Mouse (Mus musculus) common myeloid progenitor, adult 5-6 weeks (primary cell): ENCODE results near the gene Cd36. TPM values are rescaled to one million over a fixed set of nuclear protein-coding genes. Genes with fewer than 3 reads are reported as not detected.

ENCODE experiments used
- ATAC-seq: replicated peaks from 2 replicates; pipeline ENCODE4 v1.8.0; 2016; ENCODE audit warnings: low read depth, mild to moderate bottlenecking, moderate TSS enrichment, inconsistent platforms; ENCODE audit not compliant: poor library complexity, severe bottlenecking
- total RNA-seq: library from RNA; stranded (forward); fragments of 200-1000, 187-1606 nt; gene quantifications from 2 replicates; pipeline ENCODE4 v1.2.3, GENCODE M21; 2017

The Cd36 gene
- total RNA-seq, 1 experiment from 2014 or later, result 2.6 TPM

DNA sequence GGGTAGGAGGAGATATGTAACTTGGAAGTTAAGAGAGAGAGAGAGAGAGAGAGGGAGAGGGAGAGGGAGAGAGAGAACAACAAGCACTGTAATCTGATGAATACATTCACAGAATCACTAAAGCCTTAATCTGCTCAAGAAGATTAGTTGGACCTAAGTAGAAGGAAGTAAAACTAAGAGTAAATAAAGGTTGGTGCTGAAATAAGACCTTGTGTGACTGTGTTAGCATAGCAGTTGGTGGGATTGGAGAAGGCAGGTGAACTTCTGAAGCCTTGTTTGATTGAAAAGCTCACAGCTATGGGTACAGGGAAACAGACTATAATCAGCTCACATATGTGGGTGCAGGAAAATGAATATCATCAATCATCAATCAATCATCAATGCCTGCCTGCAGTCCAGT is 23.2 kb downstream of the Cd36 start:
- ATAC-seq, result no peak

DNA sequence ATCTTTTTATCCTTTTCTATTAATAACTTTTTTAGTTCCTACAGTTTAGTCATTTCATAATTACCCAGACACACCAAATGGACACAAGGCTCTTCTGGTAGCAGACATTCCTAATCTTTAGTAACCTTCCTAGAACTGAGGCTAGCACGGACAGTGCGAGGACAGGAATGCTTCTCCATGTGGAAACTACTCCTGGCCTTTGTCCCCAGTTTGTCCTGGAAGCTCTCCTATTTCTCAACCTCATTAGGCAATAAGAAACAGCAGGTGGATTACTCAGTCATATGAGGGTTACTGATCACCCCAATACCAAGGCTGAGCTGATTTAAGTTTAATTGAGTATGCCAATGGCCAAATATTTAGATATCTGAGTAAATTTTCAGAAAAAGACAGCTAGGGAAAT is 25.5 kb downstream of the Cd36 start:
- ATAC-seq, result no peak

DNA sequence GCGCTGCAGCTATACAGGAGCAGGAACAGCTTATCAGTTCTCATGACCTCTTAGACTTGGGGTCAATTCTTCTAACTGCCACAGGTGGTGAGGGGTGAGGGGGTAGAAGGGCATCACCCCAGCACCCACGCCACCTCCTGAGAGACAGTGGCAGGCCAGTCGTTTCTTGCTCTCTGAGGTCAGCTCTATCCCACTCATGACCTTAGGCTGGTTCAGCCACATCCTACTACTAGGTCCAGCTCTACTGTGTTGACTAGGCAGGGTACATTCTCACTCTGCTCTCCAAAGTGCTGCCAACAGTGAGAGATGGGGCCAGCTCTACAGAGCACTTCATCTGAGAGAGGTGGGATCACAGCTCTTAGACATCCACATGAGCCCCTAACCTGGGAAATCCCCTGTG is 30.2 kb downstream of the Cd36 start:
- ATAC-seq, result no peak

DNA sequence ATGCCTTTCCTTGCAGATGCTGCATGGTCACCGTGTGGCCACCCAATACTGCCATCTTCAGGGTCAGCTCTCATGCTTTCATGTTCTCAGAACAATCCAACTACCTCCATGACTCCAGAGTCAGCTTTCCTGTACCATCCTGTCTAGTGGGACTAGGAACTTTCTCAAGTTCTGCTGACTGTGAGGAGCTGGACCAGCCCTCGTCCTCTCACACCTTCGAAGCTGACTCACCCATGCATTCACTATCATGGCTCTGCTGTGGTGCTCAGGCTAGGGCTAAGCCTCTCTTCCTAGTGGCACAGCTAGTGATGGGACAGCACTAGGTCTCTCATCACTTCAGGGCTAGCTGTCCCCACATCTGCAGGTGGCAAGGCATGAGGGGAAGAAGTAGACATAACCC is 30.7 kb downstream of the Cd36 start:
- ATAC-seq, result no peak

DNA sequence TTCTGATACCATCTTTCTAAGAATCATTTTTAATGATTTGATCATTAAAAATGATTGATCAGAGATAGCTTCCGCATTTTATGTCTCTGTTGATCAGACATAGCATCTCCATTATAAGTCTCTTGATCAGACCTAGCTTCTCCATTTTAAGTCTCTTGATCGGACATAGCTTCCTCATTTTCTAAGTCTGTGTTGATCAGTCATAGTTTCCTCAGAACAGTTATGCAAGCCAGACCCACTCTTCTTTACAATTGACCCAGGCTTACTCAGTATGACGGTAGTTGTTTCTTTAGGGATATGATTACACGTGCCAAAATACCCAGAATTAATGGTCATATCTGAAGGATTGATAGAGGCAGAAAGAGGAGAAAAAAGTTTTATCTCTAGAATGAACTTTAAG is 31.3 kb downstream of the Cd36 start:
- ATAC-seq, result peak; percentile 77

DNA sequence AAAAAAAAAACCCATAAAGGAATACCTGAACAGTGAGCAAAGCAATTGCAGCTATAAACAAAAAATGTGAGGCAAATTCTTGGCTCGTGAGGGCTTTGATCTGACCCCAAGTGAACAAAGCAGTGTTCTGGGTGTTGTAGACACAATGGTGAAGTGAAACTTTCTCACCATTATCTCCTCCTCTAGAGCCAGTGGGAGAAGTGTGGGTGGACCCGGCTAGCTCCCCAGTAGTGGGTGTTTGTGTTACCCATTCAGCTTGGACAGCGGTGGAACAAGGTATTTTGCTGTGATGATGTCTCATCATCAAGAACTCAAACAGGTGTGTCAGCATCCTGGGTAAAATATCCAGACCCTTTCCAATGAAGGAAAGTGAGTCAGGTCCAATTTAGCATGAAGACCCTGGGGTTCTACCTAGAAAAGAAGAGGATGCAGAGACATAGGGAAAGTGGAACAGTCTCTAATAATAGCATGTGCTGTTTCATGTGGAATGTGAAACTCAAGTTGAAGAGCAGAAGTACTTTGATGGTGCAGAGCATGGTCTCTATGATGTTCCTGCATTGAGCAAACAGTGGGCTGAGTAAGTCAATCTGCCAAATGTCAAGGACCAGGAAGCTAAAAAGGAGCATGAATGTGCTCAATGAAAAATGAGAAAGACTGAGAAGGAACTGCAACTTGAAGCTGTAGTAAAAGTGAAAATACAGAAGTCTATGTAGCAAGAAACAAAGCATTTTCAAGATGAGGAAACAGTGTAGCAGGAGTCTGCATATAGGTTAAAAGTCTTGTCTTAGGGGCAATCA is 34.3 kb downstream of the Cd36 start:
- ATAC-seq, result peak; percentile 70

DNA sequence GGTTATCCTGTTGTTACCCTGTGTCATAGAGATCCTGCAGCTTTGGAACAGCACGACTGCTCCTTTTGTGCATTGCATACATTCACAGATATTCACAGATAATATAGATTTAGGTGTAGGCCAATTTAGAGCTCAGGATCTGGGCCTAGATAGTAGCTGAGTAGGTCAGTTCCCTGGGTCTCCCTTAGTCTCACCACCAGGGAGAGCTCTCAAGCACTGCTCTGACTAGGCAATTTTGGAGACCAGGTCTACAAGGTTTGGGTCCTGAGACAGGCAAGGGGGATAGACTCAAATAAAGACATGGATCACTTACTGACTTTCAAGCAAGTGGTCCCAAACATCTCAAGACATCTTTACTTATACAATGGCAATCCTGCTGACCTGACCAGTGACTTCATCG is 38.0 kb downstream of the Cd36 start:
- no peak for ATAC-seq

DNA sequence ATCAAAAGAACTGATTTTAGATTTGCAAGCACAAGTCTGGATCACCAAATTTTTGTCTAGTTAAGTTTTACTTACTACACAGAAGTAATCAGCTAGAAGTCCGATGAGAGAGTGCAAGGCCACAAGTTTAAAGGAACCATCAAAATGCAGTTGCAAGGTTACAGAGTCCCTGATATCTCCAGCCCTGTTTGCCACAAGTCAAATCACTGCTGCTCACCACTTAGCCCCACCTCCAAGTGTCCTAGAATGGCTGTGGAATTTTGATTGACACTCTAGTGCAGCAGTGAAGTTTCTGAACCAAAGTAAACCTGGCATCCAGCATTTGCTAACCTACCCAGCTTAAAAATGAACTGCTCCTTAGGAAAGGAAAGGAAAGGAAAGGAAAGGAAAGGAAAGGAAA is 39.0 kb downstream of the Cd36 start:
- ATAC-seq, result no peak

DNA sequence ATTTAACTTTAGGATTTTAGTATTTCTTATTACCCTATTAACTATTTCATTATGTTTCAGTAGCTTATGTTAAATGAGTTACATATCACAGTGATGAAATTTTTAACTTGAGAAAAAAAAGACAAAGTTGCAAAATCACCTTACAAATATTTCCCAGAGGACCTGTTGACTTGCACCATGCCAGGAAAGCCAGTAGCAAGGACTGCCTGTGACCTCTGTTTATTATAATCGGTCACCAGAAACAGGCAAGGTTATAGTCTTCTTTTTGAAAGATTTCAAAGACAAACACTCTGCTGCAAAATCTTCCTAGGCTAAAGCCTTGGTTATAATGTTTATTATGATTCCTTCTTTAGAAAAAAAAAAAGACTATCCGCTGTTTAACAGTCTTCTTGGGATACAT is 39.9 kb downstream of the Cd36 start:
- no peak for ATAC-seq

DNA sequence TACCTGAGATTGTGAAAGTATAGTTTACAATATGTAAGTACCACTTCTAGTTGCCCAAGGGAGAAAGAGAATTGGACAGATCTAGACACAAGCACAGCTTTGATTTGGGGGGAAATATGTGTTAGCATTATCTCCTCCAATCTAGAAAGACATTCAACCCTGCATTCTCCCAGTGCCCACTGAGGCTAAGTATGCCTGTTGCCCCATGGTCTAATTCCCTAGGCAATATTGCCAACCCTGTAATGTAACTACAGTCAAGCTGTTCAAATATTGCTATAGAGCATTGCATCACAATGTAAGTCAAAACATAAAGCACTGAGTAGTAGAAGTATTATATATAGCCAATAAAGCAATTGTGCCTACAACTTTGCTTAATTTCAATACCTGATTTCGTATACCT is 40.3 kb downstream of the Cd36 start:
- ATAC-seq, result no peak

DNA sequence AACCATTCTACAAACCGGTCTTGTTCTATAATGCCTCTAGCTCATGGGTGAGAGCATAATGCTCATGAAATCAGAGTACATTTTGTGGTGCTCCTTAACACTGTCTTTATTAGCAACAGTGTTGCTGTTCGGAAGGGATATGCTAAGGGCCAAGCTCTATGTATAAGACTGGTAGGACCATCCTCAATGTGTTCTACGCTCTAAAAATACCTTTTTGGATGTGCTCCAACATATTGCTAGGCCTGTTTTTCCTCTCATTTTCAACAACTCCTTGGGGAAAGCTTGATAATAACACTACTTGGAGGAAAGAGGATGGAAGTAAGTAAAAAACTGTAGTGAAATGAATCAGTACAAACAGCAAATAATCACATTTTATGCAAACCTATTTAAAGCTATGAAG is 44.7 kb downstream of the Cd36 start:
- ATAC-seq, result no peak

DNA sequence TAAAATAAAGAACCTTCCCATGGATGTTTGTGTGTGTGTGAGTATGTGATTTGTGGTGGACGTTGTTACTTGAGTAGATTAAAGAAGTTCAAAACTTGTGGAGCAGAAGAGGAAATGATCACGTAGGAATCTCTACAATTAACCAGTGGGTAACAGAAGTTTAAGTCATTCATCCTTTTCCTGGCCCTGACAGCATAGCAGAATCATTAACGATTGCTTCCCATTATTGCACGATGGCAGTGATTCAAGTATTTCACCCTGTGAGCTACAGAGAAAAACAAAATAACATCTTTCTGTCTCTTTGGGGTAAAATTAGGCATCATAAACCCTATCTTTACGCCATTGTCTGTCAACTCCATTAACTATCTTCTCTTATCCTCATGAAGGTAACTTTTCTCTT is 45.3 kb downstream of the Cd36 start:
- no peak for ATAC-seq

DNA sequence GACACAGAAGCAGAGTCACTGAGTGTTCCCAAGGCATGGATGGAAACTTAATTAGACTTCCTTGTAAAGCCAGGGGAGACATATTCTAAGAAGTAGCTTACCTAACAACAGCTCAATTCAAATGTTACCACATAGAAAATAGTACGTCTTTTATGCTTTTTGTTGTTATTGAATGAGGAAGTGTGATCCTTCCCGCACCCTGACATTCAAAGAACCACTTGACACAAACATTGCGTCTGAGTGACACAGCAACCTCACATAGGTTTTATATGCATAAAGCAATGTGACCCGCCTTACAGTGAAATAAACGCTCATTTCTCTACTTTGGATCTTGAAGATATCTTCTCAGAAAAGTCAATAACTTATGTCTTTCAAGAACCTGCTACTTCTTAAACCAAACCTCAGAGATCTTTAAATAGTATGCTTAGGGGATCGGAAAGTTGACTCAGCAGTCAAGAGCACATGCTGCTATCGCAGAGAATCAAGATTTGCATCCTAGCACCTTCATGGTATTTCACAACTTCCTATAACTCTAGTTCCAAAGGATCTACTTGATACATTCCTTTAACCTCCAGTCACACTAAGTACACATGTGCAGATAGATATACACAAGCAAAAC is 46.4 kb downstream of the Cd36 start:
- peak; percentile 52 for ATAC-seq

DNA sequence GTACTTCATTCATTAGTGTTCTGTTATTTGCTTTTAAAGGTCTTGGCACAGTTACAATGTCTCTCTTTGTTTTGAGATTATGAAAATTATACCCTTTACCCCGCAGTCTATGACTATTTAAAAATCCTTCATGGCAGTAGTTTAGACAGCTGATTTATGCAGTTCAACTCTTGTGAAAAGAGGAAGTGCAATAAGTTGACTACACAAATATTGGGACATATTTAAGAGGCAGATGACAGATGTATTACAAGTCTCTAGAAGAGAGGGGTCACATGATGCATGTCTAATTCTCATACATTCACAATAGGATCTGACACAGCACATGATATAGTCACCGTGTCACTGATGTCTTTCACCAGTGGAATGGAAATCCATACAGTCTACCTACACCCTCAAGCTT is 49.1 kb downstream of the Cd36 start:
- ATAC-seq, result peak; percentile 89

DNA sequence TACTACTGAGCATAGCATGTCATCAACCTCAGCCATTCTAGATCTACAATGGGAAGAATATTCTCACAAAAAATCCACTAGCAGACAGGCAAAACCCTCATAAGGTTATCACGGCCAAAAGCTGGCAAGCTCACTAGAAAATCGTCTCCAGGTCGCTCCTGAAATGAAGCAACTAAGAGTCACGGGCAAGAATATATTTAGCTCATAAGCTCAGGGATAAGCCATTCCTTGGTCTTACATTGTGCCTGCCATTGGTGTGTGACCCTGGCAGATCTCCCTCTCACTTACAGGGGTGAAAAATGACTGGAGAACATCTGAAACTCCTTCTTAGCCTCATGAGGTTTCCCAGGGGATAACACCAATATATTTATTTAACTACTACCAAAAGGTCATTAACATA is 52.2 kb downstream of the Cd36 start:
- no peak for ATAC-seq

DNA sequence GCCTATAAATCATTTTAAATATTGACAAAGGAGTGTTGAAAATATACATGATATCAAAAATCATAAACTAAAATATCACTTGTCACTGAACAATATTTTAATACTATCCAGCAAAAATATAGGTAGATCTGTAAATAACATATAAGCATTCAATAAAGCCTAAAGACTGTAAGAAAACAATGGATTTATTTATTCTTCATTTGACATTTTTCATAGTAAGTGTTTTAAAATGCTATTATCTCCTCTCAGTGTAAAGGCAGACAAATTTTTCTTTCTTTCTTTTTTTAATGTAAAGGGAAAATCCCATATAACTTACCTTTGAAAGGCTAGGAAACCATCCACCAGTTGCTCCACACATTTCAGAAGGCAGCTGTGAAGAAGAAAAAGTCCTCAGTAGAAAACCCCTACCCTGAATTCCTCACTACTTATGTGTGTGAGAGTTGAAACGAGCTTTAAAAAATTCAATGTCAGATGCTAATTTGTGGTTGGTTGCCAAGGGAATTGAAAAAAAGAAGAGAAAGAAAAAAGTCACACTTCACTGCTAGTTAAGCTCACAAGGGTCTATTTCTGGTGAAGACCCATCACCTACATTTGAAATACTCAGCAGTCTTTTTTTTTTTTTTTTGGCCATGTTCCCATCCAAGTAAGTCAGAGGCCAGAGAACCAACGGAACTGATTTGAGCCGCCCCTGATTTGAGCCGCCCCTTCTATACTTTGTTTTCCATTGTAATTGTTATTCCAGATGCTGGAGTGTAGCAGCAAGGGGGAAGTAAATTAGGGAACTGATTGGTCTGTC is 53.1 kb downstream of the Cd36 start:
- no peak for ATAC-seq

DNA sequence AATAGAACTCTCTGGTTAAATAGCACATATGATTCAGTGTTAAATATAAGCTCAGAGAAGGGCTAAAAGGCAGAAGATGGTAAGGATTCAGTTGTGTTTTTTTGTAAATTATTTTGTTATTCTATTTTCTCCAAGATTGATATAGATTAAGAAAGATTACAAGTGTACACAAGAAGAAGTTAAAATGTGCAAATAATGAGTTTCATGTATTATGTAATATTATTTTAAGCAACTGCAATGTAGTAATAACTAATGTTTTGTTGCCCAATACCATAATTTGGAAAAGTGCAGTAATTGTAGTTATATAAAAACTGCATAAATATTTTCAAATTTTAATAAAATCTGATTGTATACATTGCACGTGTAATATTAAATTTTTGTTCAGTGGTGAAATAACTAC is 54.8 kb downstream of the Cd36 start:
- no peak for ATAC-seq

DNA sequence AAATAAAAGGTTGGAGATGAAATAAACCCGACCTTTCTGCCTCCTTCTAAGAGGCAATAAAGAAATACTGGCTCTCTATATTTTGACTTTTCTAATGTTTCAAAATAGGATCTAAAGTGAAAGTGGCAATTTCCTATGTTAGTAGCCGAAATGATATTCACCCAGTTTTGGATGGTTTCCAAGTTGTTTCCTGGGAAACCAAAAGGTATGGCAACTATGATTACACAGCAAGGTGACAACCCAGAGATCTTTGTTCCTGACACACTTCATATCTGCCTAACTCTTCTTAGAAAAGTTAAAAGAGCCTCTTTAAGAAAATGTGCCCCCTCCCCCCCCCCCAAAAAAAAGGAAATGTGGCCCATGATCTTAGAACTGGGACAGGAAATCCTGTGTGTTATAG is 58.1 kb downstream of the Cd36 start:
- ATAC-seq, result peak; percentile 26; the same call in 1 of the 2 replicates

DNA sequence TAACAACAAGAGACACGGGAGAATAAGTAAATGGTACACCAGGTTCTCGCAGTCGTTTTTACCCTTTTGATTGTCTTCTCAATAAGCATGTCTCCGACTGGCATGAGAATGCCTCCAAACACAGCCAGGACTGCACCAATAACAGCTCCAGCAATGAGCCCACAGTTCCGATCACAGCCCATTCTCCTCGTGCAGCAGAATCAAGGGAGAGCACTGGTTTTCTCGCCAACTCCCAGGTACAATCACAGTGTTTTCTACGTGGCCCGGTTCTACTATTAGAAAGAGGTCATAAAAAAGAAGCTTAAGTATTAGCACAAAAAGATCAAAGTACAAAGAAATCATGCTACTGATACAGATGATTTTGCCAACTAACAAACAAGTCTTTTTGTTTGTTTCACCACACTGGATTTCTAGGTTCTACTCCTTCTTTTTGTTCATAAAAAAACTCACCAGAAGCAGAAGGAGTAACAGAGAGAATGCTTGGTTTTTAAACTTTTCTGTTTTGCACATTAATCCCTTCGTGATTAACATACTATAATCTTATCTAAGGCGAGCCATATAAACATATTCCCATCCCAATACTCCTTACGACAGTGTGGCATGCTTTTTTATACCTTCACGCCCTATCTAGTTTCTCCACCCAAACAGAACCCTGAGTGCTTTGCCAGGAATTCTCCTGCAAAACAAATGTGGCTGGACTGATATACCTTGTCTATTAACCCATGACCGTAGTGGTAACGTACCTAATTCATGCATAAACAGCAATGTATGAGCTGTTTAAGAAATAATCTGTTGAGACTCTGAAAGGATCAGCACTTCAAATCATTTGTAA is 59.7 kb downstream of the Cd36 start:
- peak; percentile 79 for ATAC-seq

DNA sequence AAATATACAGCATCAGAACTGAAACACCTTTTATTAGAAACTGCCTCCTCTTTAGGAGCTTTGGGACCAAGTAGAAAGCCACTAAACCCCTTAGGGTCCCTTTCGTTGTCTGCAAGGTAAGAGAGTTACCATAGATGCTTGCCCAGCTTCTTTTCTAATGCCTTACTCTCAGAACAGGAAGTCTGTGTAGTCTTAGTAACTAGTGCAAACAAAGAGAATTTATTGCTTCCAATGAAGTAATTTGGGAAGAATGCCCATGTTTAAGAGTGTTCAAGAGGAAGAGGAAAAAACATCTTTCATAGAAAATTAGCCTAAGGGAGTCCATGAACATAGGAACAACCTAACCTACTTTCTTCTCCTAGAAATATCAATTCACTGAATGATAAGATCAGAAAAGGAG is 67.2 kb downstream of the Cd36 start:
- ATAC-seq, result 0 out of 2 replicates have a peak, but pooled peaks have one; percentile 15
